Mouse (Mus musculus) midbrain, embryonic 13.5 days (tissue): ENCODE results near the gene Kif20b. TPM values are rescaled to one million over a fixed set of nuclear protein-coding genes. Genes with fewer than 3 reads are reported as not detected.

Experiments
- ATAC-seq: fragments of 200-750 bp; cut with Nextera tagmentation; 2 replicates; pipeline ENCODE4 v1.8.0; 2017; ENCODE audit warnings: mild to moderate bottlenecking, moderate TSS enrichment, moderate library complexity
- H3K27ac ChIP-seq: fragments of 300-500 bp; sonication (generic); 2 replicates; pipeline ENCODE4 v1.5.1; 2015; ENCODE audit warnings: inconsistent platforms, mild to moderate bottlenecking, moderate library complexity
- H3K27me3 ChIP-seq: fragments of 300-500 bp; sonication (generic); 2 replicates; pipeline ENCODE4 v1.6.1; 2015; ENCODE audit warnings: mild to moderate bottlenecking, inconsistent platforms
- H3K36me3 ChIP-seq: fragments of 300-500 bp; sonication (generic); 2 replicates; pipeline ENCODE4 v1.6.1; 2015; ENCODE audit warnings: mild to moderate bottlenecking, inconsistent platforms
- H3K4me1 ChIP-seq: fragments of 300-500 bp; sonication (generic); replicated peaks from 2 replicates; pipeline ENCODE4 v1.6.1; 2015; ENCODE audit warnings: inconsistent platforms
- H3K4me2 ChIP-seq: fragments of 300-500 bp; sonication (generic); replicated peaks from 2 replicates; pipeline ENCODE4 v1.6.1; 2015; ENCODE audit warnings: moderate library complexity, mild to moderate bottlenecking, inconsistent platforms
- H3K4me3 ChIP-seq: fragments of 300-500 bp; sonication (generic); replicated peaks from 2 replicates; pipeline ENCODE4 v1.5.1; 2015; ENCODE audit warnings: mild to moderate bottlenecking, inconsistent platforms
- H3K9ac ChIP-seq: fragments of 300-500 bp; sonication (generic); replicated peaks from 2 replicates; pipeline ENCODE4 v1.6.1; 2015; ENCODE audit warnings: mild to moderate bottlenecking, inconsistent platforms
- H3K9me3 ChIP-seq: fragments of 300-500 bp; sonication (generic); 2 replicates; pipeline ENCODE4 v1.6.1; 2016; ENCODE audit warnings: mild to moderate bottlenecking, inconsistent platforms
- WGBS: fragments of 180-500 bp; shearing (Covaris S2); methylation state at CpG from one replicate; pipeline ENCODE4 v1.1.7; 2015; 5-methylcytosine and 5-hydroxymethylcytosine counted together
- polyA plus RNA-seq: library from polyadenylated mRNA; unstranded; fragments of >200 nt; fragmentation: Nextera tagmentation; extraction: Ambion mirVana; gene quantifications from 2 replicates; pipeline ENCODE4 v1.2.1, GENCODE M21; 2015

The Kif20b gene
- polyA plus RNA-seq, 1 experiment from 2014 or later: 33.4 TPM

GRCm38 (mm10) chr19:34895082-34895481 lies 27.1 kb upstream of the Kif20b start:
- Histone ChIP-seq H3K4me3 (no peak overlapping the region), H3K4me1 (no peaks in the 10 kb centered on the region), H3K36me3 (no peaks in the 10 kb centered on the region), H3K27me3 (no peaks in the 10 kb centered on the region), H3K4me2 (no peak overlapping the region), H3K27ac (no peak overlapping the region), H3K9me3 (no peaks in the 10 kb centered on the region), H3K9ac (no peak overlapping the region)
- 89% methylated on average over 4 of the region's 4 CpGs for WGBS
- no peak for ATAC-seq

- no peak overlapping the region for H3K9ac ChIP-seq
- no peaks in the 10 kb centered on the region for H3K36me3 ChIP-seq
- no peak overlapping the region for H3K27ac ChIP-seq
- no peaks in the 10 kb centered on the region for H3K9me3 ChIP-seq
- no peak overlapping the region for H3K4me2 ChIP-seq
- no peak overlapping the region for H3K4me3 ChIP-seq
- H3K4me1 ChIP-seq: no peaks in the 10 kb centered on the region
- WGBS: 91% methylated on average over 15 of the region's 15 CpGs
- no peaks in the 10 kb centered on the region for H3K27me3 ChIP-seq
- no peak for ATAC-seq
Measured at GRCm38 (mm10) chr19:34897082-34897965, 24.8 kb upstream of the Kif20b start.

DNA sequence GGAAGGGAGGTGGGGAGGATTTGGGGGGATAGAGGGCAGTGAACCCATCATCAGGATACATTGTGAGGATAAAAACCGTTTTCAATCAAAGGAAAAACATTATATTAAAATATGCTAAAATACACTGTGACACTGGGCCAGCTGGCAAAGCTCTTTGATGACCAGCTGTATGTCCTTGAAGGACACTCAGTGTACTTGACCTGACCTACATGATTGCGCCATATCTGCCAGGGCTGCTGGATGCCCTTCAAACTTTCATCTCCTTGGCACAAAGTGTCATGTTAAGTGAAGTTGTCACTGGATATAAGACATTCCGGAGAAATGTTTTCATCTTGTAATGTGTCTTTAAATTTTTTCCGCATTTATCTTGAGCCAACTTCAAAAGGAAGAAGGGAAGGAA lies 23.2 kb upstream of the Kif20b start:
- Histone ChIP-seq H3K36me3 (no peaks in the 10 kb centered on the region), H3K4me1 (no peaks in the 10 kb centered on the region), H3K4me2 (no peak overlapping the region), H3K9me3 (no peaks in the 10 kb centered on the region), H3K27me3 (no peaks in the 10 kb centered on the region), H3K9ac (no peak overlapping the region), H3K4me3 (no peak overlapping the region), H3K27ac (no peak overlapping the region)
- no peak for ATAC-seq
- WGBS: 89% methylated on average over 4 of the region's 4 CpGs

DNA sequence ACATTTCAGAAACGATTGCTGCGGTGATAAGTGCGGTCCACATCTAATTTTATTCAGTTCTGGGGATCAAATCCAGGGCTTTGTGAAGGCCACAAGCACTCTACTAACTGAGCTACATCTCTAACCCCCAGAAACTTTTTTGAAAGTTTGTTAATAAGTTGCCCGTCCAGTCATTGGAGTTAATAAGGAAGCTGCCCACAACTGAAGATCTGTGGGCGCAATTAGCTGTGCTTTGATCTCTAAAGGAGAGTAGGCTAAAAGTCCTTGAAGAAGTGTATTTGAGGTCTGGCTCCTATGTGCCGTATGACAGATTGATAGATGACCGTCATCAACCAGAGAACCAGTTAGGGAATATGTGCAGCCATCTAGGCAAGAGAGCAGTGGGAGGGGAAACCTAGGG lies 20.9 kb upstream of the Kif20b start:
- H3K27me3 ChIP-seq: no peaks in the 10 kb centered on the region
- ATAC-seq: no peak
- H3K9me3 ChIP-seq: no peaks in the 10 kb centered on the region
- no peaks in the 10 kb centered on the region for H3K4me1 ChIP-seq
- no peak overlapping the region for H3K4me3 ChIP-seq
- H3K4me2 ChIP-seq: no peak overlapping the region
- 96% methylated on average over 7 of the region's 7 CpGs for WGBS
- no peaks in the 10 kb centered on the region for H3K36me3 ChIP-seq
- H3K9ac ChIP-seq: no peak overlapping the region
- H3K27ac ChIP-seq: no peak overlapping the region

DNA sequence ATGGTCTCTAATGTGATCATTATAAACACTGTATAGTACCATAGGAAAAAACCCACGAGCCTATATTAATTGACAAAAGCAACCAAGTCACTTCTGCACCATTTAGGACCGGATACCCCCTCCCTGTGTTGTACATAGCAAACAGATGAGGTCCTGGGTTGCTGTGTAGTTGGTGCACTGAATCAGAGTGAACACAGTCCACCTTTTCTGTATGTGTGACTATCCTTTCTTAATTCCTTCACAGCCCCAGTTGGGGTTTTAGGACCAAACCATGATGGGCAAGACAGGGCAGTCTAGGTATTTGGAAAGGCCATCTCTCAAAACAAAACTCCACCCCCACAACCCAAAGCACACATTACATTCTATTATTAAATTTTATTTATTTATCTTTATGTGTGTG lies 20.4 kb upstream of the Kif20b start:
- Histone ChIP-seq H3K4me2 (no peak overlapping the region), H3K9ac (no peak overlapping the region), H3K9me3 (no peaks in the 10 kb centered on the region), H3K4me1 (no peaks in the 10 kb centered on the region), H3K27ac (no peak overlapping the region), H3K4me3 (no peak overlapping the region), H3K27me3 (no peaks in the 10 kb centered on the region), H3K36me3 (no peaks in the 10 kb centered on the region)
- 83% methylated on average over 2 of the region's 2 CpGs for WGBS
- ATAC-seq: no peak

DNA sequence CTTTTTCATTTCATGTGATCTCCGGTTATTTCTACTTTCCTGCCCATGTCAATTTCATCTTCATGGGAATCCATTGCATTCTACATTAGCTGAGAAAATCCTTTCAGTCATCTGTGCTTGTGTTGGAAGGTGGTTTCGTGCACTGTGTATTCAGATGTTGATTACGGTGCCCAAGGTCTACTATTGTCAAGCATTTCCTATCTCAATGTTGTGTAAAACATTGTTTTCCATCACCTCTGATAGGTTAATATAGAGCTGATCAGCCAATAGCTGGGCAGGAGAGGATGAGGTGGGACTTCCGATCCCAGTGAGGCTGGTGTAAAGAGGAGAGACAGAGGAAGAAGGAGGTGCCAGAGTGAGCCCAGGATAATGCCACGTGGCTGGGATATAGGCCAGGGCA lies 18.1 kb upstream of the Kif20b start:
- Histone ChIP-seq H3K9me3 (no peaks in the 10 kb centered on the region), H3K27me3 (no peaks in the 10 kb centered on the region), H3K4me3 (no peak overlapping the region), H3K27ac (no peak overlapping the region), H3K4me1 (no peaks in the 10 kb centered on the region), H3K4me2 (no peak overlapping the region), H3K9ac (no peak overlapping the region), H3K36me3 (no peaks in the 10 kb centered on the region)
- ATAC-seq: no peak
- WGBS: 84% methylated on average over 5 of the region's 5 CpGs

GRCm38 (mm10) chr19:34905424-34905823 lies 16.7 kb upstream of the Kif20b start:
- Histone ChIP-seq H3K4me1 (no peaks in the 10 kb centered on the region), H3K9ac (no peak overlapping the region), H3K27ac (no peak overlapping the region), H3K9me3 (no peaks in the 10 kb centered on the region), H3K27me3 (no peaks in the 10 kb centered on the region), H3K4me3 (no peak overlapping the region), H3K4me2 (no peak overlapping the region), H3K36me3 (no peaks in the 10 kb centered on the region)
- WGBS: 97% methylated on average over 7 of the region's 7 CpGs
- ATAC-seq: no peak

DNA sequence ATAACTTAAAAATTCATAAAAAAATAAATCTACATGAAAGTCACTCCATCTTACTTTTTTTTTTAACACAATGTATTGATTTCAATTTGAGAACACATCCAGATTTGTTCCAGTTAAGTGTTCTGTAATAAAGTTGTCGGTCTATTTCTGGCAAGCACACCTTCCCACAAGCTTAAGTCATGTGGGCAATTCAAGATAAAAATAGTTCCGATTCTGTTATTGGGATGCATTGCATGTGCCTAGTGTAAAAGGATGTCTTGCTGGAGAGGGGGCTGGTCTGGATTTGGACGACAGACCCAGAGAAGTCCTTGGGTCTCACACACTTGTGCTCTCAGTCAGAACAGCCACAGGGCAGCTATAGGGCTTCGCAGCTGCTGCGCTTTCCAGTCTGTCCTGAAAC lies 15.4 kb upstream of the Kif20b start:
- H3K4me1 ChIP-seq: no peaks in the 10 kb centered on the region
- no peaks in the 10 kb centered on the region for H3K36me3 ChIP-seq
- WGBS: 86% methylated on average over 5 of the region's 5 CpGs
- H3K4me3 ChIP-seq: no peak overlapping the region
- ATAC-seq: no peak
- no peak overlapping the region for H3K9ac ChIP-seq
- H3K27ac ChIP-seq: no peak overlapping the region
- no peak overlapping the region for H3K4me2 ChIP-seq
- H3K27me3 ChIP-seq: no peaks in the 10 kb centered on the region
- H3K9me3 ChIP-seq: no peaks in the 10 kb centered on the region

DNA sequence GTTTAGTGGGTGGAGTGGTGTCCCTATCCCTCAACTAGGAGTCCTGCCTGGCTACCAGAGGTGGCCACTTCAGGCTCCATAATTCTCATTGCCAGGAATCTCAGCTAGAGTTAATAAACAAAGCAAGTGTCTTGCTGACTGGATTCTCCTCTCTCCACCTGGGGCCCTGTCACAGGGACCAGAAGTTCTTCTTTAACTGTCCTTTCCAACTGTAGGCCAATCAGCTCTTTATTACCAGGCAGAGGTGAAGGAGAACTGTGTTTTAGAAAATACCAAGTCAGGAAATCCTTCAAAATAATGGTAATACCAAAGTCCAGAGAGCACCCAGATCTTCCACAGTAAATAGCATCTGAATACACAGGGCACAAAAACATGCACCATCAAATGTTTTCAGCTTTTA lies 9.8 kb upstream of the Kif20b start:
- ATAC-seq: no peak
- H3K4me3 ChIP-seq: no peak overlapping the region
- H3K9ac ChIP-seq: no peak overlapping the region
- H3K9me3 ChIP-seq: no peaks in the 10 kb centered on the region
- H3K36me3 ChIP-seq: no peaks in the 10 kb centered on the region
- H3K4me1 ChIP-seq: no peaks in the 10 kb centered on the region
- no peak overlapping the region for H3K27ac ChIP-seq
- no peak overlapping the region for H3K4me2 ChIP-seq
- H3K27me3 ChIP-seq: no peaks in the 10 kb centered on the region

DNA sequence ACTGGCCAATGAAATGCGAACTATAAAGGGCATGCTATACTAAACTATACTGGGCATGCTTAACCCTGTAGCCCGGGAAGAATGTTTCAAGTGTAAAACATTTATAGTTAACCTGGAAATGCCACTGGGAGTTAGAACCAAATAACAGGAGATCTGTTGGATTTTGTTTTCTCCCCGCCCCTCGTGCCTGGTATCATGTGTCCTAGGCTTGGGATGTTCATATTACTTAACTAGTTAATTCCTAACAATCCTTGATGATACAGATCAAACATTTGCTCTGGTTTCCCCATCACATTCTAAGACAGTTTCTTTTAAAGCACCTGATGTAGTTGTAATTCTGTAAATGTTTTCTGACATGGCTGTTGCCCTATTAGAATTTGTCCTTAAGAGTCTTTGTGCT lies 2.1 kb upstream of the Kif20b start:
- Histone ChIP-seq H3K36me3 (no peaks in the 10 kb centered on the region), H3K4me1 (peaks cover 6% of the 10 kb centered on the region), H3K27me3 (no peaks in the 10 kb centered on the region), H3K4me3 (no peak overlapping the region), H3K9ac (no peak overlapping the region), H3K9me3 (no peaks in the 10 kb centered on the region), H3K4me2 (no peak overlapping the region), H3K27ac (no peak overlapping the region)
- 91% methylated on average over 4 of the region's 4 CpGs for WGBS
- no peak for ATAC-seq

DNA sequence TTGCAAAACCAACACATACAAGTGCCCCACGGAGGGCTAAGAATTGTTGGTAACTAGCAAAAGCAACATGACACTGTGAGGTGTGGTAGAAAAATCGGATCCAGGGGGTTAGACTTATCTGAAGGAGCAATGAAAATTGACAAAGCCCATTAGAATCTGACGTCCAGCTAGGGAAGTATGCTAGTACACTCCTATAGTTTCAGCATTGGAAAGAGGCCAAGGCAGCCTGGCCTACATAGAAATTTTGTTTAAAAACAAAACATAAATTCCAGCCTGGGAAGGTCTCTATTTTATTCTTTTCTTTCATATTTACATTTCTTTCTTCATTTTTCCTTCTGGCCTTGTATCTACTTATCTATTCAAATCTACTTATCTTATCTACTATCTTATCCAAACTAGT lies 1.6 kb upstream of the Kif20b start:
- H3K9me3 ChIP-seq: no peaks in the 10 kb centered on the region
- ATAC-seq: no peak
- H3K4me3 ChIP-seq: no peak overlapping the region
- peaks cover 6% of the 10 kb centered on the region for H3K4me1 ChIP-seq
- no peak overlapping the region for H3K27ac ChIP-seq
- H3K4me2 ChIP-seq: no peak overlapping the region
- H3K27me3 ChIP-seq: no peaks in the 10 kb centered on the region
- no peaks in the 10 kb centered on the region for H3K36me3 ChIP-seq
- 80% methylated on average over 3 of the region's 3 CpGs for WGBS
- no peak overlapping the region for H3K9ac ChIP-seq

GRCm38 (mm10) chr19:34921253-34921651 lies 909 bp upstream of the Kif20b start:
- Histone ChIP-seq H3K9ac (no peak overlapping the region), H3K9me3 (no peaks in the 10 kb centered on the region), H3K27me3 (no peaks in the 10 kb centered on the region), H3K36me3 (no peaks in the 10 kb centered on the region), H3K4me1 (peaks cover 6% of the 10 kb centered on the region), H3K27ac (no peak overlapping the region), H3K4me2 (peak overlapping the region; percentile 68), H3K4me3 (peak overlapping the region; percentile 84)
- ATAC-seq: peak; percentile 0; the same call in 1 of the 2 replicates
- 19% methylated on average over 7 of the region's 7 CpGs for WGBS

DNA sequence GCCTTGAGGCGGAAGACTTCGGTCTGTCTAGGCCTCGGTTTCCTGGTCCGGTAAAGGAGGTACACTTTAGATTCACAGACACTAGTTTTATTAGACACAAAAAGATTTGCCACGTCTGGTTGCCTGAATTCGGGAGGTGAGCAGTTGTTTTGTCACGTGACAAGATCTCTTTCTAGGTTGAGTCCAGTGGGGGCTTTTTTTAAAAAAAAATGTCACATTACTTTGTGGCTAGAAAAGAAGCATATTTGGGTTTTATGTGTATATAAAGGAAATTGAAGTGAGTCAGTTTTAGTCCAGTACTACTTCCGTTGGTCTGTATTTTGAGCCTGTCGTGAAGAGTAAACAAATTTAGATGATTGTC lies 422 bp downstream of the Kif20b start:
- WGBS: under 1% methylated on average over 9 of the region's 9 CpGs
- Histone ChIP-seq H3K9ac (peak overlapping the region; percentile 70), H3K36me3 (no peaks in the 10 kb centered on the region), H3K4me1 (peaks cover 6% of the 10 kb centered on the region), H3K9me3 (no peaks in the 10 kb centered on the region), H3K4me3 (peak overlapping the region; percentile 84), H3K27me3 (no peaks in the 10 kb centered on the region), H3K4me2 (peak overlapping the region; percentile 68), H3K27ac (0 out of 2 replicates have a peak overlapping the region, but pooled peaks have one; percentile 25)
- ATAC-seq: no peak
